Mouse (Mus musculus) skeletal muscle tissue, adult 2 months (tissue): ENCODE measurements around the gene Gm20388.
A peak's percentile ranks its signal among the peaks of the same experiment; 100 is the strongest.

Experiments
- DNase-seq: peaks from one replicate; pipeline ENCODE4 v3.0.0-alpha.2; 2012; ENCODE audit warnings: low read depth, low spot score

The Gm20388 gene

GRCm38 (mm10) chr8:122469965-122470364 lies 2559.3 kb downstream of the Gm20388 start:
- DNase-seq = no peak

GRCm38 (mm10) chr8:122470691-122471090 lies 2560.1 kb downstream of the Gm20388 start:
- DNase-seq = no peak

- DNase-seq = peak; percentile 30
These were observed 2563.3 kb downstream of the Gm20388 start for GRCm38 (mm10) chr8:122473911-122474421.

GRCm38 (mm10) chr8:122474951-122475560 lies 2564.4 kb downstream of the Gm20388 start:
- DNase-seq = peak; percentile 39

GRCm38 (mm10) chr8:122475580-122476320 lies 2565.1 kb downstream of the Gm20388 start, which contains the start of the genes Rnf166 and Ctu2:
Rnf166 (minus strand) TSS chr8:122476064.
Ctu2 (plus strand) TSS chr8:122476143.
- DNase-seq = peak; percentile 84

- no peak for DNase-seq
These were observed 2571.8 kb downstream of the Gm20388 start for GRCm38 (mm10) chr8:122482448-122482847.

- no peak for DNase-seq
These were observed 2573.2 kb downstream of the Gm20388 start for GRCm38 (mm10) chr8:122483877-122484276.

- DNase-seq = no peak
These were observed 2574.2 kb downstream of the Gm20388 start for GRCm38 (mm10) chr8:122484831-122485230.

GRCm38 (mm10) chr8:122488387-122488786 lies 2577.7 kb downstream of the Gm20388 start:
- no peak for DNase-seq

- DNase-seq = no peak
These were observed 2586.5 kb downstream of the Gm20388 start for GRCm38 (mm10) chr8:122497016-122497734.

GRCm38 (mm10) chr8:122497912-122498311 lies 2587.3 kb downstream of the Gm20388 start:
- no peak for DNase-seq

- peak; percentile 85 for DNase-seq
These were observed 2590.2 kb downstream of the Gm20388 start for GRCm38 (mm10) chr8:122500856-122501255.

GRCm38 (mm10) chr8:122511552-122511951 lies 2600.9 kb downstream of the Gm20388 start:
- DNase-seq = peak; percentile 70

GRCm38 (mm10) chr8:122512392-122512791 lies 2601.8 kb downstream of the Gm20388 start:
- no peak for DNase-seq

- no peak for DNase-seq
These were observed 2605.1 kb downstream of the Gm20388 start for GRCm38 (mm10) chr8:122515699-122516098.

GRCm38 (mm10) chr8:122517541-122518190 lies 2607.0 kb downstream of the Gm20388 start:
- DNase-seq = peak; percentile 43

GRCm38 (mm10) chr8:122520611-122521010 lies 2610.0 kb downstream of the Gm20388 start:
- DNase-seq = no peak

GRCm38 (mm10) chr8:122522796-122523651 lies 2612.4 kb downstream of the Gm20388 start:
- peak; percentile 53 for DNase-seq

- no peak for DNase-seq
These were observed 2613.2 kb downstream of the Gm20388 start for GRCm38 (mm10) chr8:122523652-122524360.

- no peak for DNase-seq
These were observed 2613.9 kb downstream of the Gm20388 start for GRCm38 (mm10) chr8:122524506-122524905.
